Mouse (Mus musculus): ENCODE data around the gene Safb. TPM values are rescaled to one million over a fixed set of nuclear protein-coding genes. Genes with fewer than 3 reads are reported as not detected.
"Not testable (repeated sequence)": the region's sequence is repeated elsewhere in the genome, so short reads cannot be mapped to it uniquely, and the experiment has no call there.

The Safb gene
- total RNA-seq, 2 experiments from 2014 or later = 141 to 189 TPM

- ATAC-seq (replicated peaks; ENCODE audit: low FRiP score, poor library complexity, severe bottlenecking) = not testable (repeated sequence)
Observed at GRCm38 (mm10) chr17:56629800-56630781, 45.5 kb downstream of the Safb start.

GRCm38 (mm10) chr17:56631807-56632206, 47.2 kb downstream of the Safb start:
- no peak for ATAC-seq (replicated peaks; ENCODE audit: low FRiP score, poor library complexity, severe bottlenecking)

- no peak for ATAC-seq (replicated peaks; ENCODE audit: low FRiP score, poor library complexity, severe bottlenecking)
Observed at GRCm38 (mm10) chr17:56634023-56634422, 49.4 kb downstream of the Safb start.

- no peak for ATAC-seq (replicated peaks; ENCODE audit: low FRiP score, poor library complexity, severe bottlenecking)
Observed at GRCm38 (mm10) chr17:56643237-56643636, 58.6 kb downstream of the Safb start.

DNA sequence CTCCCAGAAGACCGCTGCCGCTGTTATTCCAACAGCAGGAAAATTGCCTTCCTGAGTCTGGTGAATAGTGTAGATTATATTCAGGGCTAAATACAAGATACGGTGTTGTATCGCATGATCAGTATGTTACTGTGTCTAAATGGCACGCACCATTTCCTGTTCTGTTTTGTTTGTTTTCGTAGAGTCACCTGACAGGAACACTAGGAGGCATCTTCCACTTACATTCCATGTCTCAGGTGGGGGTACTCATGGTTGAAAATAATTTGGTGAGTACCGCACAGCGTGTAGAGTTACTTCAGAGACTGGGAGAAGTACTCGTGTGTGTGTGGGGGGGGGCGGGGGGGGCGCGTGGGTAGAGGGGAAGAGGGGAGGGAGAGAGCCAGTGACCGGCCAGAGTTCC, 62.9 kb downstream of the Safb start:
- ATAC-seq (replicated peaks; ENCODE audit: low FRiP score, poor library complexity, severe bottlenecking) = no peak

DNA sequence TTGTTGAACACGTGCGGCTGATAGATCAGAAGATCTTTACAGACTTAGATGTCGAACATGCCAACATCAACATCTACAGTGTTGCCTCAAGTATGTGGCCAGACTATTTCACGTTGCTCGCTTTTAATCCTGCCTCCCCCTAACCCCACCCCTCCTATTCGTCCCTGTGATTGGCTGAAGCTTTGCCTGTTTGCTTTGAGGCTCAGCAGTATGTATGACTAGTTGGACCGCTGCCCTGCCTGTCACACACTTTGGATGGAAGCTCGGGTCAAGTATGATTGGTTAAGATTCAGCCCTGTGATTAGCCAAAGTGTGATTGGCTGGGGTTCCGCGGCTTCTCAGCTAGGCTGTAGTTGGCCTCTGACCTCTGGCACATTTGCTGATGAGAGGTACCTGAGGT, 67.2 kb downstream of the Safb start:
- ATAC-seq (replicated peaks; ENCODE audit: low FRiP score, poor library complexity, severe bottlenecking) = no peak

GRCm38 (mm10) chr17:56654771-56655170, 70.1 kb downstream of the Safb start:
- ATAC-seq (replicated peaks; ENCODE audit: low FRiP score, poor library complexity, severe bottlenecking) = no peak

DNA sequence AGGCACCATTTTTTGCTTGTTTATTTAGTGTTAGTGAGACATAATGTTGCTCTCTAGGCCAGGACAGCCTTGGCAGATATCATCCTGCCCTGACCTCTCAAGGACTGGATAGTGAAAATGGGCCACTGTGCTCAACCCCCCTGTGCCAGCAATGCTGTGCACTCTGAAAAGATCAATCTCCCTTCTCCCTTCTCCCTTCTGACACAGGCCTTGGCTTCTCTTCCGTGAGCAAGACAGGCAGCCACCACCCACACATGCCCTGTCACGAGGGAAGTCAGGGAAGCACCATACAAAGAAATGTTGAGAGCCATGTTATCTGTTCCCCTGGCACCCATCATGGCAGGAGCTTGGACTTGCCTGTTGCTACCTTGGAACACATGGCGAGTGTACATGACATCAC, 70.7 kb downstream of the Safb start:
- no peak for ATAC-seq (replicated peaks; ENCODE audit: low FRiP score, poor library complexity, severe bottlenecking)

Other genes with a start within 250 kb of the Safb start
- gene Ptprs, start 108.3 kb upstream of the Safb start, total RNA-seq (2015; ENCODE audit: low replicate concordance) = 7.9 and 10.9 TPM in 2 replicates
- gene Ptprs, start 108.3 kb upstream of the Safb start, total RNA-seq (2017; ENCODE audit: low replicate concordance) = 2.1 and 4.7 TPM in 2 replicates
- gene Znrf4, start 72.4 kb upstream of the Safb start, total RNA-seq (2015; ENCODE audit: low replicate concordance) = not detected in 2 replicates
- not detected in 2 replicates for gene Znrf4, start 72.4 kb upstream of the Safb start, total RNA-seq (2017; ENCODE audit: low replicate concordance)
- gene Gm20219, start 30.4 kb upstream of the Safb start, total RNA-seq (2015; ENCODE audit: low replicate concordance) = 6.1 TPM in 1 of 2 replicates, not detected in the other
- gene Gm20219, start 30.4 kb upstream of the Safb start, total RNA-seq (2017; ENCODE audit: low replicate concordance) = 1.2 TPM in 1 of 2 replicates, not detected in the other
- gene Safb2, start 240 bp upstream of the Safb start, total RNA-seq (2015; ENCODE audit: low replicate concordance) = 107 and 153 TPM in 2 replicates
- gene Safb2, start 240 bp upstream of the Safb start, total RNA-seq (2017; ENCODE audit: low replicate concordance) = 350 and 385 TPM in 2 replicates
- 21.8 and 29.9 TPM in 2 replicates for gene 2410015M20Rik, start 24.9 kb downstream of the Safb start, total RNA-seq (2015; ENCODE audit: low replicate concordance)
- 20.7 and 33.0 TPM in 2 replicates for gene 2410015M20Rik, start 24.9 kb downstream of the Safb start, total RNA-seq (2017; ENCODE audit: low replicate concordance)
- gene Rpl36, start 28.6 kb downstream of the Safb start, total RNA-seq (2015; ENCODE audit: low replicate concordance) = 298 and 344 TPM in 2 replicates
- 203 and 323 TPM in 2 replicates for gene Rpl36, start 28.6 kb downstream of the Safb start, total RNA-seq (2017; ENCODE audit: low replicate concordance)
- gene Lonp1, start 42.1 kb downstream of the Safb start, total RNA-seq (2015; ENCODE audit: low replicate concordance) = 3.6 and 4.2 TPM in 2 replicates
- 9.5 and 15.0 TPM in 2 replicates for gene Lonp1, start 42.1 kb downstream of the Safb start, total RNA-seq (2017; ENCODE audit: low replicate concordance)
- not detected in 2 replicates for gene Catsperd, start 43.3 kb downstream of the Safb start, total RNA-seq (2015; ENCODE audit: low replicate concordance)
- not detected in 2 replicates for gene Catsperd, start 43.3 kb downstream of the Safb start, total RNA-seq (2017; ENCODE audit: low replicate concordance)
- gene Ranbp3, start 88.5 kb downstream of the Safb start, total RNA-seq (2015; ENCODE audit: low replicate concordance) = 51.1 and 73.9 TPM in 2 replicates
- 72.9 and 77.2 TPM in 2 replicates for gene Ranbp3, start 88.5 kb downstream of the Safb start, total RNA-seq (2017; ENCODE audit: low replicate concordance)
- gene Ndufa11, start 132.9 kb downstream of the Safb start, total RNA-seq (2015; ENCODE audit: low replicate concordance) = 46.5 and 90.1 TPM in 2 replicates
- gene Ndufa11, start 132.9 kb downstream of the Safb start, total RNA-seq (2017; ENCODE audit: low replicate concordance) = 54.2 and 67.9 TPM in 2 replicates
- gene Vmac, start 133.2 kb downstream of the Safb start, total RNA-seq (2015; ENCODE audit: low replicate concordance) = 2.1 and 2.2 TPM in 2 replicates
- not detected in 2 replicates for gene Vmac, start 133.2 kb downstream of the Safb start, total RNA-seq (2017; ENCODE audit: low replicate concordance)
- gene Nrtn, start 172.7 kb downstream of the Safb start, total RNA-seq (2015; ENCODE audit: low replicate concordance) = not detected in 2 replicates
- gene Nrtn, start 172.7 kb downstream of the Safb start, total RNA-seq (2017; ENCODE audit: low replicate concordance) = not detected in 2 replicates
- 6.5 and 7.1 TPM in 2 replicates for gene Dus3l, start 179.9 kb downstream of the Safb start, total RNA-seq (2015; ENCODE audit: low replicate concordance)
- 3.0 and 5.4 TPM in 2 replicates for gene Dus3l, start 179.9 kb downstream of the Safb start, total RNA-seq (2017; ENCODE audit: low replicate concordance)
- not detected in 2 replicates for gene Prr22, start 185.4 kb downstream of the Safb start, total RNA-seq (2015; ENCODE audit: low replicate concordance)
- not detected in 2 replicates for gene Prr22, start 185.4 kb downstream of the Safb start, total RNA-seq (2017; ENCODE audit: low replicate concordance)
- 101 and 107 TPM in 2 replicates for gene Rfx2, start 246.2 kb downstream of the Safb start, total RNA-seq (2015; ENCODE audit: low replicate concordance)
- gene Rfx2, start 246.2 kb downstream of the Safb start, total RNA-seq (2017; ENCODE audit: low replicate concordance) = 76.1 and 105 TPM in 2 replicates